Mouse (Mus musculus): ENCODE data around the gene Fam131b.
A peak's percentile ranks its signal among the peaks of the same experiment; 100 is the strongest.

The Fam131b gene

DNA sequence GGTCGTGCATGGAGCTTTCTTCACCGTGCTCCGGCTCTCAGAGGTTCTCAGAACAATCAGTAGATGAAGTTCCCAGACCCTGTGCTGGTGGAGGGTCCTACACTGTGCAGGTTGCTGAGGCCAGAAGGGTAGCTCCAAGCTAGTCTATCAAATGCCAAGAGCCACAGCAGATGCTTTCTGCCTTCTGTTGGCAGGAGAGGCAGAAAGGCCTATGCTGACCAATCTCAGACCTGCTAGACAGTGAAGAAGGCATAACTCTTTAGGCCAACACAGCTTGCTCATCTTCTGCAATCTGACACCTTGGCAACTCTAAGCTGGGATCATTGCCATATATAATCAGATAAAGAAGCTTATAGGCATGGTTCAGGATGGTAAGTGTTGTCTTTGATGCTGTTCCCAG, 5.8 kb upstream of the Fam131b start:
- no peak for DNase-seq (ENCODE audit: extremely low read depth, insufficient read length, low spot score)

DNA sequence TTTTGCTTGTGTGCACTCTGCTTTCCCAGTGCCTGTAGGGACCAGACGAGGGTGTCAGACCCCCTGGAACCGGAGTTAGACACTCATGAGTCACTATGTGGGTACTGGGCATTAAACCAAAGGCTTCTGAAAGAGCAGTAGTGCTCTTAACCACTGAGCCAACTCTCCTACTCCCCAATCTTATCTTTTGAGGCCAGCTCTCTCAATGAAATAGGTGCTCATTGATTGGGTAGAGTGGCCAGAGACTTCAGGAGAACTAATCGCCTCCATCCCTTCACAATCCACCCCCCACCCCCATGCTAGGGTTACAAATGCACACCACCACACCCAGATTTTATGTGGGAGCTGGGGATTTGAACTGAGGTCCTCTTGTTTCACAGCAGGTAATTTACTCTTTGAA, 4.3 kb upstream of the Fam131b start:
- DNase-seq (ENCODE audit: extremely low read depth, insufficient read length, low spot score) = no peak

DNA sequence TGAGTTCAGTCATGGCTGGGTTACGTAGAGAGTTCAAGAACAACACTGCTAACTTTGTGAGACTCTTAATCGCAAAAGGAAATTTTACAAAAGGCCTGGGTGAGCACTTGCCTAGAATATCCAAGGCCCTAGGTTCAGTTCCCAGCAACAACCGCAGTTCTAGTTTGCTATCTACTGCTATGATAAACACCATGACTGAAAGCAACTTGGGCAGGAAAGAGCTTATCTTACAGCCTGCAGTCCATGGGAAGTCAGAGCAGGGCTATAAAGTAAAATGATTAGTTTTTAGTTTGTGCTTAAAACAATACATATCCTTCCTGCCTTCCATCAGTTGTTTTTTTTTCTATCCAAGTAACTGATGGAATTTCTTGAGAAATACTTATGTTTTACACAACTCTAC, 2.1 kb upstream of the Fam131b start:
- DNase-seq (ENCODE audit: extremely low read depth, insufficient read length, low spot score) = no peak

DNA sequence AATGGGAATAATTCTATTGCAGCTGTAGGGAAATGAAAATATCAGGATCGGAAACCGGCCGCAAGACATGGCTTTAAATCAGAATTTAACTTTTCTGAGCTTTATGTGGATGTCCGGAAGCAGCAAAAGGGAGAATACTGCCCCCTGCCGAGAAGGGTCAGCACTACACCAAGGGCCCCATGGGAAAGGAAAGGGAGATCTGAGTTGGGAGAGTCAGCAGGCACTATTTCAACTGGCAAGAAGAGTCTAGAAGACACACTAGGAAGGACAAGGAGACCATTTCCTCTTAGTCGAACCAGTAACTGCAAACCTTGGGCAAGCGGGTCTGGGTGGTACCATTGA, 796 bp upstream of the Fam131b start:
- no peak for DNase-seq (ENCODE audit: extremely low read depth, insufficient read length, low spot score)

DNA sequence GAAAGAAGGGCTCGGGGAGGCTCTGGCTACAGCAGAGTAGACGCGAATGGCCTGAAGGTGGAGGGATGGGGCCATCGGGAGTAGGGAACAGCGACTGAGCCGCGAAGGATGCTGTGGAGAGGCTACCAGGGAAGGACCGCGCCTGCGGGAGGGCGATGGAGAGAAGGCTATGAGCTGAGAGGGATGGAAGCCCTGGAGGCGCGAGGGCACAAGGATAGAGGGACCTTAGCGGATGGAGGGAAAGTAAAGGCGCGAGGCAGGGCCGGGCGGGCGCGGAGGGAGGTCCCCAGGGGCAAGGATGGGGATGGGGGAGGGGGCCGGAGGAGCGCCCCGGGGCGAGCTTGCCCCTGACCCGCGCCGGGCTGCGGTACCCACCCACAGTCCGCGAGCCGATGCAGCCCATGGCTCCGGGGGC, 369 bp downstream of the Fam131b start:
- no peak for DNase-seq (ENCODE audit: extremely low read depth, insufficient read length, low spot score)

DNA sequence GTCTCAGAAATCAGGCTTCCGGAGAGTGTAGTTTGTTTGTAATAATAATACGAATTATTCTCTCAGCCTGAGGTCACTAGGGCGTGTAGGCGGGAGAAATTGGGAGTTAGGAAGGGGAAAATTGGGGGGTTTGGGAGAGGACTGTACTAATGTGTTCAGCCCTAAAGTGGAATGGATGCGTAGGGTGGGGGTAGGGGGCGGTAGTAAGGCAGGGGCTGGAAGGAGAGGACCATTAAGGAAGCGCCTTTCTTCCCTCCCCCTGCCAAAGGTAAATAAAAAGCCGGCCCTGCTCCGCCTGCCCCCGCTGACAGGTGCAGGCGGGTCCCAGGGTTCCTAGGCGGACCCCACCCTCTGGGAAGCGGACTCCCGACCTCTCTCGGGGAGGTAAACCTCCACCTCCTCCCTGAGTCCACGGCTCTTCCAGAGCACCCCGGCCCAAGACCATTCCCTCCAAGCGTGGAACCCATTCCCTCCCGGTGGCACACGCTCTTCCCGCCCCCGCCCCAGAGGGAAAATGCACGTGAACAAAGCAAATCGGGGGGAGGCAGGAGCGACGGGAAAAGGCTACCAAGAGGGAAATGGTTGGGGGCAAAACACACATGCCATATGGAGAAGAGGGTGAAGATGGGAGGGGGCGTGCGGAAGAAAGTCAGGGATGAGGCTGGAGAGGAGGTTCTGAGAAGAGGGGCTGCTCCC, 924 bp downstream of the Fam131b start:
- DNase-seq (ENCODE audit: extremely low read depth, insufficient read length, low spot score) = no peak

DNA sequence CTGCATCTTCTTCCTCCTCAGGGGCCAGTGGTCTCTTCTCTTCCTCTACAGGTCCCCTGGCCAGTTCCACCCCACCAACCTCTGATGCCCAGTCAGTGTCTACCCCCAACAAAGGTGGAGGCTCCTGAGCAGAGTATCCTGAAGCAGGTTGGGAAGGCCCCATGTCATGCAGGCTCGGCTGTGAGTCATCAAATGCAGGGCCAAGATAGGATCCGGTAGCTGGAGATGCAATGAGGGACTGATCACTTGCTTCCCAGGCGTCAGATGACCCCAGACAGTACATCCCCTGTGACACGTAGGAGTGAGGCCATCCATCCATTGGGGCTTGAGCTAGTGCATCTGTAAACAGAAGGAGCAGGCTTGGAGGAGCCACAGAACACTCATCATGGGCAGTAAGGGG, 6.2 kb downstream of the Fam131b start:
- DNase-seq (ENCODE audit: extremely low read depth, insufficient read length, low spot score) = no peak

DNA sequence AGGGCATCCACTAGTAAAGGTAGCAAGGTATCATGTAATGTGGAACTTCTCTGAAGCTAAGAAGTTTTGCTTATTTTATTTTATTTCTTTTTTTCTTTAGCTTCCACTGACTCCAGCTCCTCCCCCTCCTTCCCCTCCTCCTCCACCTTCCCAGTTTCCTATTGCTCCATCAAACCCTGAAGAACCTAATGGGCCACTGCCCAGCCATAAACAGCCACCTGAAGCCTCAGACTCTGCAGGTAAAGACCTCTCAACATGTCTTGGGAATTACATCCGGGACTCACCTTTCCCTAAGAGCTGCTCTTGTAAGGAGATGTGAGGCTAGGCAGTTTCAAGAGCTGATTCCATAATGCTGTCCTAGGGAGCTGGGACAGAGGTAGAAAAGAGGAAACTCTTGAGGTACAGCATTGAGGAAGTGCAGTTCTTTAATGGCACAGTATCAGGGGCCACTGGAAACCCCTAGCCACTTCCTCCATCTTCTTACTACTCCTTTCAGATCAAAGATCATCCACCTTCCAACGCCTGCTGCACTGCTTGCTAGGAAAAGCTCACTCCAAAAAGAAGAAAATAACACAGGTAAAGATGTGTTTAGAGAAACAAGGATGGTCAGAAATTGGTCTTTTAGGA, 13.9 kb downstream of the Fam131b start:
- DNase-seq (ENCODE audit: extremely low read depth, insufficient read length, low spot score) = no peak

DNA sequence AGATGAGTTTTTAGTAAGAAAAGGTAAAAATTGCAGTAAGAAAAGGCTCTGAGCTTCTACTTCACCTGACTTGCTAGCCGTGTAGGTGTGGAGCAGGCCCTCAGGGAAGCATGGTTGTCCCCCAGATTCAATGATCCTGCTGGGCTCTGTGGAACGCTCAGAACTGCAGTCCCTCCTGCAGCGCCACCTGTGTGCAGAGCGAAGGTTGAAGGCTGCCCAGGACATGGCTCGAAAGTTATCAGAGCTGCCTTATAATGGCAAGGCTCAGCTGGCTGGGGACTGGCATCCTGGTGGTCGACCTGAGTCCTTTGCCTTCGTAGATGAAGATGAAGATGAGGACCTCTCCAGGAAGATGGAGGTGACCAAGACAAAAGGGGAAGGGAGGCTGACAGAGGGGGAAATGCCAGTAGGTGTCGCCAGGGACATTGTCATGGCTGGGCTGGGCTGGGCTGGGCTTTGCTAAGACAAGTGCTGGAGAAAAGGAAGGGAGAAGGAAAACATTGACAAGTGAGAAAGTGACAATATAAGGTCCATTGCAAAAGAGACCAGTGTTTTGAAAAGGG, 14.5 kb downstream of the Fam131b start:
- no peak for DNase-seq (ENCODE audit: extremely low read depth, insufficient read length, low spot score)

DNA sequence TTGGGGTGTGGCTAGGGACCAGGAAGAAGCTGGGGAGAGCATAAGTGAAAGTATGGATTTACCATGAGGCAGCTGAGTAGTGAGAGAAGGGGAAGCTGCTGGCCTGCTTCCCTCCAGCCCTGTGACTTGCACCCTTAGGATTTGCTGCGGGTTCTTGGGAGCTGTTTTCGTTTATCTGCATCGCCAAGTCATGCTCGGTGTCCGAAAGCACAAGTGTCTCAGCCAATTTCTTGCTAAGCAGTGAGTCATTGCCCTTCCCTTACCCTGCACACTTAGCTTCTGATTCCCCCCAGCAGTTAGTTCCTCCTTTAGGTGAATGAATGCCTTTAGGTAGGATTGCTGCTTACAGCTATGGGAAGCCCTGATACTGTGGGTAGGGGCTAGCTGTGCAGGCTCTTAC, 25.1 kb downstream of the Fam131b start:
- DNase-seq (ENCODE audit: extremely low read depth, insufficient read length, low spot score) = peak; percentile 50

DNA sequence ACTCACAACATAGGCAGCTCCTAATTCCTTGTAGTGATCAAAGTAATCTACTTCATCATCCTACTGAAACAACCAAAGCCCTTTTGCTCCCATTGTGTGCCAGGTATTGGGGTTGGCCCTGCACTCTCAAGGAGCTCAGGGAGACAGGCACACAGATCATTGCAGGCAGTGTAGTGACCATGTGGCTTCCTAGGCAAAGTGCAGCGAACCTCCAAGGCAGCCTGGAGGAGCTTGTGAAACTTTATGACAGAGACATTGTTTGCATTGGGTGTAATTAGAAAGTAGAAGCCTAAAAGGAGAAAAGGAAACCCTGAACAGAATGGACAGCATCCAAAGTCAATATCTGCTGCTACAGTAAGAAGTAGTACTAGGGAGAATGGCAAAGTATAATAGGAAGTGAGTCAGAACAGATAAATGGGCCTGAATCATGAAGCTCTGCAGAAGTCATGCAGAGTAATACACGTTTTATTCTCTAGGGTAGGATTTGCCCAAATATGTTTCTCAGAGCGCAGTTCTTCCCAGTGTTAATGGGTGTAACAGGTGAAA, 28.8 kb downstream of the Fam131b start:
- peak; percentile 49 for DNase-seq (ENCODE audit: extremely low read depth, insufficient read length, low spot score)

DNA sequence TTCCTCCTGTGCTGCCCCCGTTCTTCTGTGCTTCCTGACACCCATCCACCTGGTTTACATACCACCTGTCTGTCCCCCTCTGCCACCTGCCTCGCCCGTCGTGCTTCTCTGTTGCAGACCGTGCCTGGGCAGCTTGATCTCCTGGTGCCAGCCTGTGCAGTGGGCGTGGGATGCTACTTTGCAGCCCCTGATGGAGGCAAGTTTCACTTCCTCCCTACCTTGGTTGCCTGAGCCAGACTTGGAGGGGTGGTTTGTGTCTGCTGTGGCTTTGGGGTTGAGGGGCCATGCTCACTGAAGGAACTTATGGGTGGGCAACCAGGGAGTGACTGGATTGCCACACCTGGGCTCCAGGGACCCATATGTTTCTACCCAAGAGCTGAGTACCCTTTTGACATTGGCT, 31.1 kb downstream of the Fam131b start:
- no peak for DNase-seq (ENCODE audit: extremely low read depth, insufficient read length, low spot score)

DNA sequence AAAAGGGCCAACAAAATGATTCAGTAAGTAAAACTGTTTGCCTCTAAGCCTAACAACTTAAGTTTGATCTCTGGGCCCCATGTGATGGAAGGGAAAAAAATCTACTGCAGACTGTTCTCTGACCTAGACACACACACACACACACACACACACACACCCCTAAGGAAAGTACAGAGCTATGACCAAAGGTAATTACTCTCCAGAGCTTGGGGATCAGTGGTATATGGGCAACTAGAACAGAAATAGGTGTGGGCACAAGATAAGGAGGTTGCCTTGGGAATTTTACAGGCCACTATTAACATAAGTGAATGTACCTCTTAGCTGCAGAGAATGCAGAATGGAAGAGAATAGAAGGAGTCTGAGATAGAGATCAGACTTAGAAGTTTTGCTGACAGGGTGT, 36.9 kb downstream of the Fam131b start:
- DNase-seq (ENCODE audit: extremely low read depth, insufficient read length, low spot score) = no peak

DNA sequence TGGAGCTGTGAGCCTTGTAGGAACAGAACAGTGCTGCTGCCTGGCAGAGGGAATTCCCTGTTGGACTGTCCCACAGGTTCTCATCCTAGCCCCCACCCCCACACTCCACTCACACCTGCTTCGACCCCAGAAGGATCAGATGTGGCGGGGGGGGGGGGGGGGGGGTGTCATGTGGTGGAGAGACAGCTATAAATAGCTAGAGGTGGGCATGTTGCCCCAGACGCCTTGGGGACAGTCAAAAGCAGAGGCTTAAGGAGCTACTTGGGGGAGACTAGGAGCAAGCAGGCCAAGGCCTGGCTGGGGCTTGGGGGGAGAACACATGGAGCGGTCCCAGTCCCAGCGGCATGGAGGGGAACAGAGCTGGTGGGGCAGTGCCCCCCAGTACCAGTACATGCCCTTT, 38.0 kb downstream of the Fam131b start, which contains the start of gene Clcn1:
Gene Clcn1 (plus strand): TSS at position 238 of the 400 bp plus-strand sequence.
- DNase-seq (ENCODE audit: extremely low read depth, insufficient read length, low spot score) = no peak

DNA sequence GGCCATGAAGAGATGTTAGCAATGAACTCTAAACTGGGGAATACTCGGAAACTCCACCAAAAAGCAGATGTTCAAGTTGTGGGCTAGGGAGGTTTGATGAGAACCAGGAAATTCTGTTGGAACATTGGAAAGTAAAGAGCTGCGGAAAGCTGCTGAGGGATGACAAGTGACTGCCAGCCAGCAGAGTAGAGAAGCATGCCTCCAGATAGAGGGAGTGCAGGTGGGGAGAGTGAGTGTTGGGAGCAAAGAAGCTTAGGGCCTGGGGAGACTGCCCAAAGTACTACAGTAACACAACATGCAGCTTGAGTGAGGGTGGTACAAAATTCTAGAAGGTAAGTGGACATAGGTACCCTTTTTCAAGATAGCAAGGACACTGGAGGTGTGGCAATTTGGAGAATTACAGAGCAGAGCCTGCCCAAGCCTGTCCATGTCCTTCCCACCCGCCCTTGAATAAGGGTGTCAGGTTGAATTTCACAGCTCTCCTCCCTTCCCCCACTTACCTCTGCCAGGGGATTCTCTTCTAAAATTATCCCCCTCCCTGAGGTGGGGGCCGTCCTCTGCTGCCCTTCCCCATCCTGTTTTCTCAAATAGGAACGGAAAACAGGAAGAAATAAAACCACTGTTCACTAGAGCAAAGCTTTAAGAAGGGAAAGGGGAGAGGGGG, 41.4 kb downstream of the Fam131b start:
- no peak for DNase-seq (ENCODE audit: extremely low read depth, insufficient read length, low spot score)

DNA sequence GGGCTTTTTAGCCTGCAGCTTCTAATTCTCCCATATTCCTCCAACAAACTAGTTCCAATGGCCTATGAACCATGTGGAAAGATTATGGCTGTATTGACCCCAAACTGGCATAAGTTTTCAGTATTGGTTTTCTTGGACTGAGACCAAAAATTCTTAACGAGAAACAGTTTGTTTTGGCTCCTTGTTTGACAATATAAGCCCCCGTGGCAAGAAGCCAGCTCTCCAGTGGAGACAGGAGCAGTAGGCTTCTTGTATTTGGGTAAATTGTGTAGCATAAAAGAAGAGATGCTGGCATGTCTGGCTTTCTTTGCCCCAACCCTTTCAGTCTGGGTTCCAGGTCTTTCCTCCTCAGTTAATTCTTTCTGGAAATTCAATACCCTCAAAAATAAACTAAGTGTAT, 48.3 kb downstream of the Fam131b start:
- DNase-seq (ENCODE audit: extremely low read depth, insufficient read length, low spot score) = no peak

DNA sequence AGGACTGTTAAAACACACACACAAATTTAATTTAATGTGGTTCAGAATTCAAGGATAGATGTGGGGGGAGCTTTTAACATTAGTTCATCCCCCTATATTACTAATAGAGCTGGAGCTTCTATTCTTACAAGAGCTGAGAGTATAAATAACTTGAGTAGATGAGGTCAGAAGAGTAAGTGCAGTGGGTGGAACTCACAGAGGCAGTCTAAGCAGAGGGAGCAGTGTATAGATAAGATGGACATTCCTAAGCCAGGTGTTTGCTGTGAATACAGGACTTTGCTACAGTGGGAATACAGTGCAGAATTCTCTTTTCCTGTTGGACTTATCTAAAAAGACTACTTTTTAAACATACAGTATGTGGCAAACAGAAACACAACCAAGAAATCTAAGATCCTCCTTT, 53.6 kb downstream of the Fam131b start:
- no peak for DNase-seq (ENCODE audit: extremely low read depth, insufficient read length, low spot score)

DNA sequence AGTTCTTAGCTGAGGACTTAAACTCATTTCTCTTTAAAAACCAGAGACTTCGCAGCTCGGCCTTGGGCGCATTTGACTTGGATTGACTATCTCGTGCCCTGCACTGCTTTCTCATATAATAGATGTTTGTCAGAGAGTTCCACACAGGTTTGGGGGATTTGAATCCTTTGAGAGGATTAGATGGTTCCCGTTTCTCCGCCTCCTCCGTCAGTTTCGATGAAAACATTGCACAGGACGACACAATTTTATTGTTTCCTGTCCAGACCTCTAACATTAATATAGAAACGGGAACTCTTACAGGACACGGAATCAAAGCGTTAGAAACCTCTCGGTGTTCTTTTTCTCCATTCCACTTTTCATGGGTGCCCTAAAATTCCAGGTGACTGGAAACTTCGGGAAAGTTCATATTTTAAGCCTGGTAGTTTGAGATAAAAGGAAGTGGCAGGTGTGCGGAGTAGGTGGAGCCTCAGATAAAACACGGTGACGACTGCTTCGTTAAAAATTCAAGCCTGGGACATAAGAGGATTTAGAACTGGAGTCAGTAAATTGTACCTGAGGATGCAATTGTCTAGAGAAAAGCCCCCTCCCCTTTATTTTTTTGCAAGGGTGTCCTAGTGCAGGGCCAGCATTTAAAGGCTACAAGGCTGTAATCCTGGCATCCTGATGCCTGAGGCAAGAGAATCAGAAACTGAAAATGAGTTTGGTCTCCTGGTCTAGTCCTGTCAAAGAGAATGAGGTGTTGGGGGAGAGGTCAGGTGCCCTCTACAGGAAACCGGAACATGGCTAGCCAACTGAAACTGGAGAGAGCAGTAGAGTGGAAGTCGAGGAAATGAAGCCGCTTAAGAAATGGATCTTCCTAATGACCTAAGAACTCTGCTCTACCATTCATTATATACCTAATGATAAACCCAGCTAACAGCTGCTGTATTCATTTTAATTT, 58.8 kb downstream of the Fam131b start:
- DNase-seq (ENCODE audit: extremely low read depth, insufficient read length, low spot score) = no peak

All from 3134 (cell line).